Mouse (Mus musculus) testis, adult 2 months (tissue): ENCODE results near the gene Arhgap35.
A peak's percentile ranks its signal among the peaks of the same experiment; 100 is the strongest.

Experiments
- CTCF ChIP-seq: fragments of 200-500 bp; IDR thresholded peaks from 2 replicates; pipeline ENCODE4 v1.5.1; 2012; ENCODE audit warnings: low read depth, mild to moderate bottlenecking, inconsistent platforms, low read length, moderate library complexity; ENCODE audit not compliant: control insufficient read depth, insufficient read depth, insufficient replicate concordance
- POLR2A ChIP-seq: fragments of 200-500 bp; IDR thresholded peaks from 2 replicates; pipeline ENCODE4 v1.6.1; 2012; ENCODE audit warnings: low read depth, mild to moderate bottlenecking, inconsistent platforms, low read length, moderate library complexity; ENCODE audit not compliant: control insufficient read depth

- no peak for TF ChIP-seq POLR2A
- TF ChIP-seq CTCF: peak; percentile 36; the same call in 1 of the 2 replicates
Measured at GRCm38 (mm10) chr7:16466565-16466964, 148.2 kb downstream of the Arhgap35 start.
